Mouse (Mus musculus): Measurements from ENCODE around the gene Dnmbp. TPM values are rescaled to one million over a fixed set of nuclear protein-coding genes. Genes with fewer than 3 reads are reported as not detected.
"Not testable (repeated sequence)": the region's sequence is repeated elsewhere in the genome, so short reads cannot be mapped to it uniquely, and the experiment has no call there.

Dnmbp gene
- polyA plus RNA-seq, 1 experiment from 2014 or later = 8.4 TPM

GRCm38 (mm10) chr19:43955266-43955665 lies 15.3 kb upstream of the Dnmbp start:
- 48% methylated on average over 5 of the region's 5 CpGs for WGBS
- Histone ChIP-seq H3K27me3 (ENCODE audit: control insufficient read depth, insufficient read depth, low read length) (no peaks in the 10 kb centered on the region), H3K4me2 (ENCODE audit: low read depth, low read length) (no peak overlapping the region)

GRCm38 (mm10) chr19:43954864-43955263 lies 14.9 kb upstream of the Dnmbp start:
- no peaks in the 10 kb centered on the region for H3K4me1 ChIP-seq (ENCODE audit: control insufficient read depth, insufficient read depth, low read length)
- no peak overlapping the region for H3K4me3 ChIP-seq (ENCODE audit: low read depth, low read length)
- WGBS = 40% methylated on average over 4 of the region's 4 CpGs
- H3K9me3 ChIP-seq (ENCODE audit: control insufficient read depth, low read length) = no peaks in the 10 kb centered on the region
- H3K27ac ChIP-seq (ENCODE audit: low read depth, low read length) = no peak overlapping the region
- H3K36me3 ChIP-seq (ENCODE audit: control insufficient read depth, insufficient read depth, low read length) = no peaks in the 10 kb centered on the region
- ATAC-seq (ENCODE audit: low read depth) = no peak
- no peaks in the 10 kb centered on the region for H3K27me3 ChIP-seq (ENCODE audit: control insufficient read depth, insufficient read depth, low read length)
- no peak overlapping the region for H3K9ac ChIP-seq (replicated peaks; ENCODE audit: low read depth, low read length)
- H3K4me2 ChIP-seq (ENCODE audit: low read depth, low read length) = no peak overlapping the region

More at GRCm38 (mm10) chr19:43955266-43955665, 15.3 kb upstream of the Dnmbp start:
- Histone ChIP-seq H3K9me3 (ENCODE audit: control insufficient read depth, low read length) (no peaks in the 10 kb centered on the region), H3K4me3 (ENCODE audit: low read depth, low read length) (no peak overlapping the region), H3K4me1 (ENCODE audit: control insufficient read depth, insufficient read depth, low read length) (no peaks in the 10 kb centered on the region), H3K27ac (ENCODE audit: low read depth, low read length) (no peak overlapping the region), H3K36me3 (ENCODE audit: control insufficient read depth, insufficient read depth, low read length) (no peaks in the 10 kb centered on the region), H3K9ac (replicated peaks; ENCODE audit: low read depth, low read length) (no peak overlapping the region)
- no peak for ATAC-seq (ENCODE audit: low read depth)

- not testable (repeated sequence) for H3K9ac ChIP-seq (replicated peaks; ENCODE audit: low read depth, low read length); H3K4me2 ChIP-seq (ENCODE audit: low read depth, low read length); ATAC-seq (ENCODE audit: low read depth); H3K27me3 ChIP-seq (ENCODE audit: control insufficient read depth, insufficient read depth, low read length); H3K4me3 ChIP-seq (ENCODE audit: low read depth, low read length); H3K36me3 ChIP-seq (ENCODE audit: control insufficient read depth, insufficient read depth, low read length); H3K27ac ChIP-seq (ENCODE audit: low read depth, low read length); H3K4me1 ChIP-seq (ENCODE audit: control insufficient read depth, insufficient read depth, low read length); H3K9me3 ChIP-seq (ENCODE audit: control insufficient read depth, low read length)
- 91% methylated on average over 7 of the region's 8 CpGs for WGBS
Measured at GRCm38 (mm10) chr19:43952936-43953335, 12.9 kb upstream of the Dnmbp start.

- Histone ChIP-seq H3K4me3 (ENCODE audit: low read depth, low read length) (no peak overlapping the region), H3K36me3 (ENCODE audit: control insufficient read depth, insufficient read depth, low read length) (no peaks in the 10 kb centered on the region), H3K9ac (replicated peaks; ENCODE audit: low read depth, low read length) (no peak overlapping the region), H3K4me1 (ENCODE audit: control insufficient read depth, insufficient read depth, low read length) (no peaks in the 10 kb centered on the region), H3K9me3 (ENCODE audit: control insufficient read depth, low read length) (no peaks in the 10 kb centered on the region), H3K4me2 (ENCODE audit: low read depth, low read length) (no peak overlapping the region), H3K27ac (ENCODE audit: low read depth, low read length) (no peak overlapping the region), H3K27me3 (ENCODE audit: control insufficient read depth, insufficient read depth, low read length) (no peaks in the 10 kb centered on the region)
- 1% methylated on average over 12 of the region's 12 CpGs for WGBS
- ATAC-seq (ENCODE audit: low read depth) = no peak; the same call in 1 of the 2 replicates
Measured at GRCm38 (mm10) chr19:43949111-43949810, 9.3 kb upstream of the Dnmbp start.

- Histone ChIP-seq H3K27me3 (ENCODE audit: control insufficient read depth, insufficient read depth, low read length) (no peaks in the 10 kb centered on the region), H3K9ac (replicated peaks; ENCODE audit: low read depth, low read length) (no peak overlapping the region), H3K4me1 (ENCODE audit: control insufficient read depth, insufficient read depth, low read length) (no peaks in the 10 kb centered on the region), H3K4me3 (ENCODE audit: low read depth, low read length) (no peak overlapping the region), H3K36me3 (ENCODE audit: control insufficient read depth, insufficient read depth, low read length) (no peaks in the 10 kb centered on the region), H3K27ac (ENCODE audit: low read depth, low read length) (no peak overlapping the region), H3K9me3 (ENCODE audit: control insufficient read depth, low read length) (no peaks in the 10 kb centered on the region), H3K4me2 (ENCODE audit: low read depth, low read length) (no peak overlapping the region)
- no peak for ATAC-seq (ENCODE audit: low read depth)
- 92% methylated on average over 8 of the region's 8 CpGs for WGBS
Measured at GRCm38 (mm10) chr19:43944566-43944965, 4.6 kb upstream of the Dnmbp start.

- WGBS = 70% methylated on average over 16 of the region's 16 CpGs
- no peak for ATAC-seq (ENCODE audit: low read depth)
- no peaks in the 10 kb centered on the region for H3K9me3 ChIP-seq (ENCODE audit: control insufficient read depth, low read length)
Measured at GRCm38 (mm10) chr19:43943076-43943475, 3.1 kb upstream of the Dnmbp start.

GRCm38 (mm10) chr19:43939171-43939768 lies 721 bp downstream of the Dnmbp start:
- Histone ChIP-seq H3K27ac (ENCODE audit: low read depth, low read length) (no peak overlapping the region), H3K27me3 (ENCODE audit: control insufficient read depth, insufficient read depth, low read length) (no peaks in the 10 kb centered on the region), H3K9ac (replicated peaks; ENCODE audit: low read depth, low read length) (peak overlapping the region; percentile 81), H3K36me3 (ENCODE audit: control insufficient read depth, insufficient read depth, low read length) (no peaks in the 10 kb centered on the region), H3K9me3 (ENCODE audit: control insufficient read depth, low read length) (no peaks in the 10 kb centered on the region), H3K4me2 (ENCODE audit: low read depth, low read length) (peak overlapping the region; percentile 65), H3K4me3 (ENCODE audit: low read depth, low read length) (peak overlapping the region; percentile 71), H3K4me1 (ENCODE audit: control insufficient read depth, insufficient read depth, low read length) (0 out of 2 replicates have a peak, but pooled peaks cover 8% of the 10 kb centered on the region)
- peak; percentile 36; the same call in 1 of the 2 replicates for ATAC-seq (ENCODE audit: low read depth)
- 34% methylated on average over 16 of the region's 16 CpGs for WGBS

More at GRCm38 (mm10) chr19:43943076-43943475, 3.1 kb upstream of the Dnmbp start:
- no peak overlapping the region for H3K27ac ChIP-seq (ENCODE audit: low read depth, low read length)
- 0 out of 2 replicates have a peak, but pooled peaks cover 8% of the 10 kb centered on the region for H3K4me1 ChIP-seq (ENCODE audit: control insufficient read depth, insufficient read depth, low read length)
- no peak overlapping the region for H3K4me2 ChIP-seq (ENCODE audit: low read depth, low read length)
- H3K4me3 ChIP-seq (ENCODE audit: low read depth, low read length) = no peak overlapping the region
- no peak overlapping the region for H3K9ac ChIP-seq (replicated peaks; ENCODE audit: low read depth, low read length)
- H3K36me3 ChIP-seq (ENCODE audit: control insufficient read depth, insufficient read depth, low read length) = no peaks in the 10 kb centered on the region
- H3K27me3 ChIP-seq (ENCODE audit: control insufficient read depth, insufficient read depth, low read length) = no peaks in the 10 kb centered on the region

GRCm38 (mm10) chr19:43938355-43938754 lies 1.6 kb downstream of the Dnmbp start:
- Histone ChIP-seq H3K4me3 (ENCODE audit: low read depth, low read length) (no peak overlapping the region), H3K4me2 (ENCODE audit: low read depth, low read length) (no peak overlapping the region; the same call in 1 of the 2 replicates), H3K36me3 (ENCODE audit: control insufficient read depth, insufficient read depth, low read length) (no peaks in the 10 kb centered on the region), H3K9me3 (ENCODE audit: control insufficient read depth, low read length) (no peaks in the 10 kb centered on the region), H3K27ac (ENCODE audit: low read depth, low read length) (no peak overlapping the region), H3K9ac (replicated peaks; ENCODE audit: low read depth, low read length) (no peak overlapping the region), H3K4me1 (ENCODE audit: control insufficient read depth, insufficient read depth, low read length) (0 out of 2 replicates have a peak, but pooled peaks cover 8% of the 10 kb centered on the region), H3K27me3 (ENCODE audit: control insufficient read depth, insufficient read depth, low read length) (no peaks in the 10 kb centered on the region)
- WGBS = 60% methylated on average over 11 of the region's 11 CpGs
- no peak for ATAC-seq (ENCODE audit: low read depth)

GRCm38 (mm10) chr19:43930926-43931325 lies 9.1 kb downstream of the Dnmbp start:
- no peaks in the 10 kb centered on the region for H3K36me3 ChIP-seq (ENCODE audit: control insufficient read depth, insufficient read depth, low read length)
- H3K4me3 ChIP-seq (ENCODE audit: low read depth, low read length) = no peak overlapping the region
- no peak overlapping the region for H3K27ac ChIP-seq (ENCODE audit: low read depth, low read length)
- no peaks in the 10 kb centered on the region for H3K27me3 ChIP-seq (ENCODE audit: control insufficient read depth, insufficient read depth, low read length)
- no peak for ATAC-seq (ENCODE audit: low read depth)
- no peak overlapping the region for H3K9ac ChIP-seq (replicated peaks; ENCODE audit: low read depth, low read length)
- H3K4me1 ChIP-seq (ENCODE audit: control insufficient read depth, insufficient read depth, low read length) = no peaks in the 10 kb centered on the region; the same call in 1 of the 2 replicates
- H3K4me2 ChIP-seq (ENCODE audit: low read depth, low read length) = no peak overlapping the region
- no peaks in the 10 kb centered on the region for H3K9me3 ChIP-seq (ENCODE audit: control insufficient read depth, low read length)
- 91% methylated on average over 6 of the region's 6 CpGs for WGBS

All from neural tube, embryonic 14.5 days (tissue).